Mouse (Mus musculus): ENCODE measurements at regions not wholly inside any gene's neighbourhood (a gene's known extent, or its start where the extent isn't known, plus 50 kb on each side); places are given as distances from the start of the nearest gene placed in this dataset.
A peak's percentile ranks its signal among the peaks of the same experiment; 100 is the strongest.

DNA sequence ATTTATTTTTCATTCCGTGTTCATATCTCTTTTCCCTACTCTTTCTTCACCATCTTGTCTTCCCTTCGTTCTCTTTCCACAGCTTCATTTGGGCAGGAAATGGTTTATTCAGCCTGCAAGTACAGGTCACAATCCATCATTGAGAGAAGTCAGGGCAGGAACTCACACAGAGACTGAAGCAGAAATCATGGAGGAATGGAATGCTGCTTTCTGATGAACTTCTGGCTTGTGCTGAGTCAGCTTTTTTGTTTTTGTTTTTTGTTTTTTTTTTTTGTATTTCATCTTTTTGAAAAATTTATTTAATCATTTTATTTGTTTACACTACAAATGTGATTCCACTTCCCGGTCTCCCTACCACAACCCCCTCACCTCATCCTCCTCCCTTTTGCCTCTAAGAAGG lies 51.2 kb upstream of the Suclg2 start:
- Histone ChIP-seq H3K9me3 (replicated peaks; ENCODE audit: low read length) (no peaks in the 10 kb centered on the region), H3K4me3 (replicated peaks; ENCODE audit: low read depth, low read length) (no peak overlapping the region), H3K27me3 (ENCODE audit: insufficient read depth, low read length) (no peaks in the 10 kb centered on the region), H3K36me3 (ENCODE audit: insufficient read depth, low read length) (no peaks in the 10 kb centered on the region), H3K4me1 (replicated peaks; ENCODE audit: insufficient read depth, low read length) (no peaks in the 10 kb centered on the region), H3K27ac (no peak overlapping the region), H3K9ac (ENCODE audit: low read depth, low read length) (no peak overlapping the region), H3K4me2 (ENCODE audit: low read length) (no peak overlapping the region)
- no peak for ATAC-seq (replicated peaks; ENCODE audit: low FRiP score, low read depth)
- DNase-seq (ENCODE audit: low spot score): peak; percentile 62
- WGBS: 58% methylated on average over 3 of the region's 3 CpGs
- no peak for TF ChIP-seq CTCF (IDR thresholded peaks at IDR 0.05; ENCODE audit: low read depth)

- no peaks in the 10 kb centered on the region for H3K4me1 ChIP-seq (replicated peaks; ENCODE audit: insufficient read depth, low read length)
- no peaks in the 10 kb centered on the region for H3K36me3 ChIP-seq (ENCODE audit: insufficient read depth, low read length)
- H3K4me3 ChIP-seq (replicated peaks; ENCODE audit: low read depth, low read length): no peak overlapping the region
- ATAC-seq (replicated peaks; ENCODE audit: low FRiP score, low read depth): no peak
- no peak overlapping the region for H3K27ac ChIP-seq
- H3K9me3 ChIP-seq (replicated peaks; ENCODE audit: low read length): no peaks in the 10 kb centered on the region
- H3K27me3 ChIP-seq (ENCODE audit: insufficient read depth, low read length): no peaks in the 10 kb centered on the region
- DNase-seq (ENCODE audit: low spot score): no peak
- H3K9ac ChIP-seq (ENCODE audit: low read depth, low read length): no peak overlapping the region
- H3K4me2 ChIP-seq (ENCODE audit: low read length): no peak overlapping the region
- WGBS: 40% methylated on average over 6 of the region's 6 CpGs
- no peak for TF ChIP-seq CTCF (IDR thresholded peaks at IDR 0.05; ENCODE audit: low read depth)
Observed at GRCm38 (mm10) chr6:95801651-95802050, 83.1 kb upstream of the Suclg2 start.

DNA sequence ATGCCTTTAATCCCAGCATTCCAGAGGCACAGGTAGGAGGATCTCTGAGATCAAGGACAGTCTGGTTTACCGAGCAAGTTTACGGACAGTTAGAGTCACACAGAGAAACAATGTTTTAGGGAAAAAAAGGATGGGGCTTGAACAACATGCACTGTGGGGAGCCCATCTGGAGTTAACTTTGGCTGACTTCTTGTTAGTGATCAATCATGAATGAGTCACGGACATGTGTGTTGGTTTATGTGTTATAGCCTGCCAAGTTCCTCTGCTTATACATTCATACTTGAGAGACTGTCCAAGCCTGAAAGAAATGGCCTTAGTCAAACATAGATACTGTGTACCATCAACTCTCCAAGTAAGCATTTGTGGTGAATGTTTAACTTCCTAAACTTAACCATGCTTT lies 122.9 kb upstream of the Suclg2 start:
- Histone ChIP-seq H3K27ac (no peak overlapping the region), H3K36me3 (ENCODE audit: insufficient read depth, low read length) (no peaks in the 10 kb centered on the region), H3K4me1 (replicated peaks; ENCODE audit: insufficient read depth, low read length) (no peaks in the 10 kb centered on the region), H3K4me2 (ENCODE audit: low read length) (no peak overlapping the region), H3K9ac (ENCODE audit: low read depth, low read length) (no peak overlapping the region), H3K9me3 (replicated peaks; ENCODE audit: low read length) (peaks cover 5% of the 10 kb centered on the region; the same call in 1 of the 2 replicates), H3K4me3 (replicated peaks; ENCODE audit: low read depth, low read length) (no peak overlapping the region), H3K27me3 (ENCODE audit: insufficient read depth, low read length) (no peaks in the 10 kb centered on the region)
- no peak for TF ChIP-seq CTCF (IDR thresholded peaks at IDR 0.05; ENCODE audit: low read depth)
- 44% methylated on average over 3 of the region's 3 CpGs for WGBS
- ATAC-seq (replicated peaks; ENCODE audit: low FRiP score, low read depth): no peak; the same call in 1 of the 2 replicates
- DNase-seq (ENCODE audit: low spot score): peak; percentile 78

DNA sequence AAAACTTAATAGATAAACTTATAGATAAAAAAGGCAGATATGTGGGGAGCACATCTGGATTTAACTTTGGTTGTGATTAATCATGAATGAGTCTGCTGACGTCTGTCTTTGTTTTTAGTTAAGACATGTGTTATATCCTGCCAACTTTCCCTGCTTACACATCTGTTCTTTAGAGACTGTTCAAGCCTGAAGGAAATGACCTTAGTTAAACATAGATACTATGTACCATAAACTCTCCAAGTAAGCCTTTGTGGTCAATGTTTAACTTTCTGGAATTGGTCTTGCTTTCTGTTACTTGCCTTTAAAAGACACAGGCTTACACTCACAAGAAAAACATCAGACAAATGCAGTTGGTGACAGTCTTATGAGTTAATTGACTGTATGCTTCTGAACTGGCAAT lies 127.9 kb upstream of the Suclg2 start:
- peak; percentile 69 for DNase-seq (ENCODE audit: low spot score)
- Histone ChIP-seq H3K4me1 (replicated peaks; ENCODE audit: insufficient read depth, low read length) (no peaks in the 10 kb centered on the region), H3K36me3 (ENCODE audit: insufficient read depth, low read length) (no peaks in the 10 kb centered on the region), H3K27ac (no peak overlapping the region), H3K4me2 (ENCODE audit: low read length) (no peak overlapping the region), H3K9me3 (replicated peaks; ENCODE audit: low read length) (peaks cover 5% of the 10 kb centered on the region; the same call in 1 of the 2 replicates), H3K27me3 (ENCODE audit: insufficient read depth, low read length) (no peaks in the 10 kb centered on the region), H3K4me3 (replicated peaks; ENCODE audit: low read depth, low read length) (no peak overlapping the region), H3K9ac (ENCODE audit: low read depth, low read length) (no peak overlapping the region)
- 8% methylated on average over 1 of the region's 1 CpGs for WGBS
- TF ChIP-seq CTCF (IDR thresholded peaks at IDR 0.05; ENCODE audit: low read depth): no peak
- ATAC-seq (replicated peaks; ENCODE audit: low FRiP score, low read depth): peak; percentile 54; the same call in 1 of the 2 replicates

DNA sequence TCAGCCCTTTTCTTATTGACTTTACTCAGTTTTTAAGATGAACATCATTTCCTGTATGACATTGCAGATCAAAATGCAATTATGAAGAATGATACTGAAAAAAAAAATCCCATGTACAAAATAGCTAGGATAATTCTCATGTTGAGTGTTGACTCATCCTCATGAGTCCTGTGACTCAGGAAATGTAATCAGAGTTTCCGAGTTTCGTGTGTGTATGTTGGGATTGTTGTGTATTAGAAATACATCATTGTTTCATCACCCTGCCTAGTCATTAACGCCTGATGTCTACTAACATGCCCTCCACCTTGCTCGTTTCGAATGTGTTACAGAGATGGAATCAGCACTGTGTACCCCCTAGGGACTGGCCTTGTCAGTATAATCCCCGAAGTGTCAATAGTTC lies 156.9 kb upstream of the Suclg2 start:
- no peak overlapping the region for H3K4me3 ChIP-seq (replicated peaks; ENCODE audit: low read depth, low read length)
- no peaks in the 10 kb centered on the region for H3K36me3 ChIP-seq (ENCODE audit: insufficient read depth, low read length)
- H3K27me3 ChIP-seq (ENCODE audit: insufficient read depth, low read length): no peaks in the 10 kb centered on the region
- no peak for TF ChIP-seq CTCF (IDR thresholded peaks at IDR 0.05; ENCODE audit: low read depth)
- no peaks in the 10 kb centered on the region for H3K4me1 ChIP-seq (replicated peaks; ENCODE audit: insufficient read depth, low read length)
- DNase-seq (ENCODE audit: low spot score): no peak
- no peaks in the 10 kb centered on the region for H3K9me3 ChIP-seq (replicated peaks; ENCODE audit: low read length)
- H3K27ac ChIP-seq: no peak overlapping the region
- no peak overlapping the region for H3K4me2 ChIP-seq (ENCODE audit: low read length)
- H3K9ac ChIP-seq (ENCODE audit: low read depth, low read length): no peak overlapping the region
- WGBS: 82% methylated on average over 6 of the region's 6 CpGs
- ATAC-seq (replicated peaks; ENCODE audit: low FRiP score, low read depth): no peak

GRCm38 (mm10) chr6:95876320-95876719 lies 157.7 kb upstream of the Suclg2 start:
- Histone ChIP-seq H3K9me3 (replicated peaks; ENCODE audit: low read length) (no peaks in the 10 kb centered on the region), H3K36me3 (ENCODE audit: insufficient read depth, low read length) (no peaks in the 10 kb centered on the region), H3K27me3 (ENCODE audit: insufficient read depth, low read length) (no peaks in the 10 kb centered on the region), H3K4me3 (replicated peaks; ENCODE audit: low read depth, low read length) (no peak overlapping the region), H3K4me2 (ENCODE audit: low read length) (no peak overlapping the region), H3K9ac (ENCODE audit: low read depth, low read length) (no peak overlapping the region), H3K27ac (no peak overlapping the region), H3K4me1 (replicated peaks; ENCODE audit: insufficient read depth, low read length) (no peaks in the 10 kb centered on the region)
- ATAC-seq (replicated peaks; ENCODE audit: low FRiP score, low read depth): no peak
- no peak for TF ChIP-seq CTCF (IDR thresholded peaks at IDR 0.05; ENCODE audit: low read depth)
- DNase-seq (ENCODE audit: low spot score): no peak
- WGBS: 41% methylated on average over 2 of the region's 2 CpGs

DNA sequence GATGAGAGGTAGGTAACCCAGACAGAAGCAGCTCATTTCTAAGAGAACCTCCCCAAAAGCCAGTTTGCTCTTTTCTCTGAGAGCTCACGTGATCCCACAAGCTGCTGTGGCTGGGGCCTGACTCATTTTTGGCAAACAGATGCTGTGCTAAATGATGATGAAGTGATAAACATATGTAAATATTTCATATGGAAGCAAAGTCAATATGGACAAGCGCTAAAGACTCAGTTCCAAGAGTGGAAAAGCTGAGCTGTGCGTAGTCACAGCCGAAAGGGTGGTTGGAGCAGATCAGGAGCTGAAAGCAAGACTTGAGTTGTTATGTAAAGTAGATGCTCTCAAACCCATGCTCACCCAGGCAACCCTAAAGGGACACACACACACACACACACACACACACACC lies 168.0 kb upstream of the Suclg2 start:
- Histone ChIP-seq H3K4me3 (replicated peaks; ENCODE audit: low read depth, low read length) (no peak overlapping the region), H3K27me3 (ENCODE audit: insufficient read depth, low read length) (no peaks in the 10 kb centered on the region), H3K4me1 (replicated peaks; ENCODE audit: insufficient read depth, low read length) (no peaks in the 10 kb centered on the region), H3K4me2 (ENCODE audit: low read length) (no peak overlapping the region), H3K36me3 (ENCODE audit: insufficient read depth, low read length) (no peaks in the 10 kb centered on the region), H3K9ac (ENCODE audit: low read depth, low read length) (no peak overlapping the region), H3K27ac (no peak overlapping the region), H3K9me3 (replicated peaks; ENCODE audit: low read length) (no peaks in the 10 kb centered on the region)
- ATAC-seq (replicated peaks; ENCODE audit: low FRiP score, low read depth): no peak
- no peak for TF ChIP-seq CTCF (IDR thresholded peaks at IDR 0.05; ENCODE audit: low read depth)
- DNase-seq (ENCODE audit: low spot score): no peak
- 92% methylated on average over 4 of the region's 4 CpGs for WGBS
